Mouse (Mus musculus) limb, embryonic 14.5 days (tissue): ENCODE data around the gene Fcrla. TPM values are rescaled to one million over a fixed set of nuclear protein-coding genes. Genes with fewer than 3 reads are reported as not detected.

ENCODE experiments used
- ATAC-seq: fragments of 200-750 bp; cut with Nextera tagmentation; 2 replicates; pipeline ENCODE4 v1.8.0; 2017; ENCODE audit warnings: low read depth, moderate number of reproducible peaks, moderate TSS enrichment; ENCODE audit not compliant: low FRiP score
- DNase-seq: peaks from one replicate; pipeline ENCODE4 v3.0.0-alpha.2; 2015; ENCODE audit warnings: low spot score
- H3K27ac ChIP-seq: fragments of 300-500 bp; sonication (generic); replicated peaks from 2 replicates; pipeline ENCODE4 v1.5.1; 2014; ENCODE audit warnings: low read depth, mild to moderate bottlenecking, low read length, moderate library complexity, mixed read lengths
- H3K27me3 ChIP-seq: fragments of 300-500 bp; sonication (generic); 2 replicates; pipeline ENCODE4 v1.6.1; 2014; ENCODE audit warnings: low read length, mixed read lengths; ENCODE audit not compliant: control insufficient read depth, insufficient read depth
- H3K36me3 ChIP-seq: fragments of 300-500 bp; sonication (generic); 2 replicates; pipeline ENCODE4 v1.6.1; 2014; ENCODE audit warnings: mild to moderate bottlenecking, low read length, moderate library complexity, mixed read lengths; ENCODE audit not compliant: control insufficient read depth, insufficient read depth
- H3K4me1 ChIP-seq: fragments of 300-500 bp; sonication (generic); 2 replicates; pipeline ENCODE4 v1.6.1; 2014; ENCODE audit warnings: antibody characterized with exemption, low read length, mixed read lengths; ENCODE audit not compliant: control insufficient read depth, insufficient read depth
- H3K4me2 ChIP-seq: fragments of 300-500 bp; sonication (generic); replicated peaks from 2 replicates; pipeline ENCODE4 v1.6.1; 2014; ENCODE audit warnings: low read depth, mild to moderate bottlenecking, low read length, moderate library complexity; ENCODE audit not compliant: severe bottlenecking
- H3K4me3 ChIP-seq: fragments of 300-500 bp; sonication (generic); replicated peaks from 2 replicates; pipeline ENCODE4 v1.5.1; 2014; ENCODE audit warnings: low read length
- H3K9ac ChIP-seq: fragments of 300-500 bp; sonication (generic); 2 replicates; pipeline ENCODE4 v1.6.1; 2014; ENCODE audit warnings: mild to moderate bottlenecking, low read depth, low read length, moderate library complexity; ENCODE audit not compliant: severe bottlenecking
- H3K9me3 ChIP-seq: fragments of 300-500 bp; sonication (generic); 2 replicates; pipeline ENCODE4 v1.6.1; 2016; ENCODE audit warnings: low read length; ENCODE audit not compliant: control insufficient read depth
- POLR2A ChIP-seq: fragments of 200-500 bp; IDR thresholded peaks from 2 replicates; pipeline ENCODE4 v1.8.0; 2012; ENCODE audit warnings: inconsistent platforms, mild to moderate bottlenecking, moderate library complexity, borderline replicate concordance; ENCODE audit not compliant: insufficient read depth, insufficient read length; ENCODE audit errors: extremely low read depth
- WGBS: fragments of 180-500 bp; shearing (Covaris S2); extraction: QIAGEN DNeasy Blood & Tissue Kit; methylation state at CpG from one replicate; pipeline ENCODE4 v1.1.7; 2014; 5-methylcytosine and 5-hydroxymethylcytosine counted together
- polyA plus RNA-seq, 2 experiments: library from polyadenylated mRNA; depleted of rRNA in 1 of 2; stranded (reverse) in 1 of 2; unstranded in 1 of 2; fragments of >200 nt; fragmentation: Nextera tagmentation in 1 of 2; extraction: Ambion mirVana in 1 of 2; gene quantifications; 2 replicates each; pipeline versions ENCODE4 v1.2.1 to v1.2.3; 2012 to 2014

Fcrla gene
- polyA plus RNA-seq, 2 experiments = 0.13 TPM; not detected in 1

GRCm38 (mm10) chr1:170871961-170872360 is 55.4 kb downstream of the Fcrla start:
- Histone ChIP-seq H3K36me3 (peaks cover 39% of the 10 kb centered on the region), H3K4me1 (peaks cover 2% of the 10 kb centered on the region), H3K27me3 (no peaks in the 10 kb centered on the region), H3K4me3 (no peak overlapping the region), H3K27ac (no peak overlapping the region), H3K9ac (no peak overlapping the region), H3K4me2 (no peak overlapping the region), H3K9me3 (no peaks in the 10 kb centered on the region)
- ATAC-seq = no peak
- 95% methylated on average over 2 of the region's 2 CpGs for WGBS
- no peak for DNase-seq
- no peak for TF ChIP-seq POLR2A

GRCm38 (mm10) chr1:170871402-170871801 is 56.0 kb downstream of the Fcrla start:
- 94% methylated on average over 6 of the region's 6 CpGs for WGBS
- no peaks in the 10 kb centered on the region for H3K27me3 ChIP-seq
- H3K4me3 ChIP-seq = no peak overlapping the region
- DNase-seq (no peak), ATAC-seq (no peak)
- H3K9me3 ChIP-seq = no peaks in the 10 kb centered on the region
- no peak for TF ChIP-seq POLR2A
- H3K9ac ChIP-seq = no peak overlapping the region
- H3K27ac ChIP-seq = no peak overlapping the region
- H3K36me3 ChIP-seq = peaks cover 34% of the 10 kb centered on the region
- H3K4me1 ChIP-seq = peaks cover 6% of the 10 kb centered on the region
- H3K4me2 ChIP-seq = no peak overlapping the region

- Histone ChIP-seq H3K9ac (peak overlapping the region; percentile 75), H3K27ac (0 out of 2 replicates have a peak overlapping the region, but pooled peaks have one; percentile 39), H3K27me3 (no peaks in the 10 kb centered on the region), H3K4me2 (peak overlapping the region; percentile 76), H3K36me3 (peaks cover 17% of the 10 kb centered on the region), H3K4me1 (peaks cover 6% of the 10 kb centered on the region), H3K9me3 (no peaks in the 10 kb centered on the region), H3K4me3 (peak overlapping the region; percentile 84)
- 20% methylated on average over 14 of the region's 14 CpGs for WGBS
- DNase-seq (no peak), ATAC-seq (no peak)
- TF ChIP-seq POLR2A = no peak
Observed at GRCm38 (mm10) chr1:170868905-170869283, 58.5 kb downstream of the Fcrla start.

DNA sequence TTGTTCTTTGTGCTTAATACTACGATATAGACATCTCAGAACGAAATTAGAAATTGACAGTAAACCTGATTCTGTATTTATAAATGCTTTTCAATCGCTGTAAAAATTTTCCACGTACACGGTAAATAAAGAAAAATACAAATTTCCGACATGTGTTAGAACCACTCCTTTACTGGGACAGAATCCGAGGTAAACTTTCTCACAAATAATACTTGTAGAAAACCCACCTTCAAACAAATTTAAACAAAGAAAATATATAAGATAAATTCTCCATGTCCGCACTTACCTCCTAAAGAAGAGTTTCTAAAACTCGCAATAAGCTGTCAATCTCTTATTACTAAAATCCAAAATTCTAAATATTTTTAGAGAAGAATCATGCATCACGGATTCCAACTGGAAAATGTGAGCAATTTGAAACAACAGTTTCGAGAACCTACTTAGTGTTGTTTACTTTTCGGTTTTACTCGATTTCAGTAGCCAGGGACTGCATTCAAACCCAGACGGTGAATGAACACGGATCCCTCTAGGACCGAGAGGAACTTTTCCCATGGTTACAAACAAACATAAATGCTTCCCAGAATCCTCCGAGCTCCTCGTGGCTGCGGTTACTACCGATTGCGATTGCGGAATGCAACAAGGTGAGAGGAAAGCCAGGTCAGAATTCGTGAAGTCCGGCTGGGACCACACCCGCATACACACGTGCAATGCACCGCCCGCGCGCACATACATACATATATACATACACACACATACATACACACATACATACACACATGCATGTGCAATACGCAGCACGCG is 59.1 kb downstream of the Fcrla start:
- under 1% methylated on average over 33 of the region's 33 CpGs for WGBS
- peak overlapping the region; percentile 76 for H3K4me2 ChIP-seq
- ATAC-seq (peak; percentile 89), DNase-seq (peak; percentile 89)
- TF ChIP-seq POLR2A = no peak
- peak overlapping the region; percentile 84 for H3K4me3 ChIP-seq
- H3K9ac ChIP-seq = peak overlapping the region; percentile 75
- no peaks in the 10 kb centered on the region for H3K9me3 ChIP-seq
- peaks cover 6% of the 10 kb centered on the region for H3K4me1 ChIP-seq
- 0 out of 2 replicates have a peak overlapping the region, but pooled peaks have one; percentile 39 for H3K27ac ChIP-seq
- H3K27me3 ChIP-seq = no peaks in the 10 kb centered on the region
- H3K36me3 ChIP-seq = peaks cover 13% of the 10 kb centered on the region

GRCm38 (mm10) chr1:170867691-170868105 is 59.7 kb downstream of the Fcrla start, which contains the start of gene Atf6:
Gene Atf6, minus strand, starts transcription at chr1:170867771.
- 1% methylated on average over 25 of the region's 25 CpGs for WGBS
- peak within 1 kb of the TSS; percentile 65; the same call in 1 of the 2 replicates for H3K27ac ChIP-seq
- H3K4me1 ChIP-seq = peaks cover 6% of the 10 kb centered on the region
- peak within 1 kb of the TSS; percentile 84 for H3K4me3 ChIP-seq
- ATAC-seq (peak; percentile 83), DNase-seq (peak; percentile 90)
- H3K4me2 ChIP-seq = peak within 1 kb of the TSS; percentile 76
- H3K27me3 ChIP-seq = no peaks in the 10 kb centered on the region
- 0 out of 2 replicates have a peak, but pooled peaks have one; percentile 44 for TF ChIP-seq POLR2A
- peaks cover 11% of the 10 kb centered on the region for H3K36me3 ChIP-seq
- peak within 1 kb of the TSS; percentile 75 for H3K9ac ChIP-seq
- no peaks in the 10 kb centered on the region for H3K9me3 ChIP-seq

Other genes starting within 250 kb of the Fcrla start
- gene Atf6, start 59.8 kb downstream of the Fcrla start, polyA plus RNA-seq (2012; rRNA removed) = 9.1 TPM in 2 replicates
- gene Atf6, start 59.8 kb downstream of the Fcrla start, polyA plus RNA-seq (2014; fragmentation: Nextera tagmentation; extraction: Ambion mirVana) = 8.9 and 9.7 TPM in 2 replicates
- 0.72 and 0.91 TPM in 2 replicates for gene Gm26620, start 42.5 kb downstream of the Fcrla start, polyA plus RNA-seq (2012; rRNA removed)
- gene Gm26620, start 42.5 kb downstream of the Fcrla start, polyA plus RNA-seq (2014; fragmentation: Nextera tagmentation; extraction: Ambion mirVana) = 0.78 and 0.82 TPM in 2 replicates
- 54.9 and 58.5 TPM in 2 replicates for gene Dusp12, start 42.0 kb downstream of the Fcrla start, polyA plus RNA-seq (2012; rRNA removed)
- 51.5 and 57.7 TPM in 2 replicates for gene Dusp12, start 42.0 kb downstream of the Fcrla start, polyA plus RNA-seq (2014; fragmentation: Nextera tagmentation; extraction: Ambion mirVana)
- 0.08 and 0.18 TPM in 2 replicates for gene Fcrlb, start 14.6 kb downstream of the Fcrla start, polyA plus RNA-seq (2012; rRNA removed)
- gene Fcrlb, start 14.6 kb downstream of the Fcrla start, polyA plus RNA-seq (2014; fragmentation: Nextera tagmentation; extraction: Ambion mirVana) = not detected in 2 replicates
- gene Fcgr2b, start 49.0 kb upstream of the Fcrla start, polyA plus RNA-seq (2012; rRNA removed) = 2.1 and 2.6 TPM in 2 replicates
- gene Fcgr2b, start 49.0 kb upstream of the Fcrla start, polyA plus RNA-seq (2014; fragmentation: Nextera tagmentation; extraction: Ambion mirVana) = 2.1 and 3.2 TPM in 2 replicates
- gene Fcgr4, start 91.3 kb upstream of the Fcrla start, polyA plus RNA-seq (2012; rRNA removed) = 0.75 and 1.2 TPM in 2 replicates
- 0.59 and 0.79 TPM in 2 replicates for gene Fcgr4, start 91.3 kb upstream of the Fcrla start, polyA plus RNA-seq (2014; fragmentation: Nextera tagmentation; extraction: Ambion mirVana)
- 12.8 and 13.7 TPM in 2 replicates for gene Fcgr3, start 137.4 kb upstream of the Fcrla start, polyA plus RNA-seq (2012; rRNA removed)
- gene Fcgr3, start 137.4 kb upstream of the Fcrla start, polyA plus RNA-seq (2014; fragmentation: Nextera tagmentation; extraction: Ambion mirVana) = 17.6 and 19.7 TPM in 2 replicates
- 2.1 and 2.7 TPM in 2 replicates for gene Cfap126, start 186.3 kb upstream of the Fcrla start, polyA plus RNA-seq (2012; rRNA removed)
- 1.1 and 1.3 TPM in 2 replicates for gene Cfap126, start 186.3 kb upstream of the Fcrla start, polyA plus RNA-seq (2014; fragmentation: Nextera tagmentation; extraction: Ambion mirVana)
- gene Sdhc, start 223.0 kb upstream of the Fcrla start, polyA plus RNA-seq (2012; rRNA removed) = 246 and 314 TPM in 2 replicates
- 273 and 281 TPM in 2 replicates for gene Sdhc, start 223.0 kb upstream of the Fcrla start, polyA plus RNA-seq (2014; fragmentation: Nextera tagmentation; extraction: Ambion mirVana)
- 14.6 and 19.8 TPM in 2 replicates for gene Mpz, start 223.1 kb upstream of the Fcrla start, polyA plus RNA-seq (2012; rRNA removed)
- gene Mpz, start 223.1 kb upstream of the Fcrla start, polyA plus RNA-seq (2014; fragmentation: Nextera tagmentation; extraction: Ambion mirVana) = 4.9 and 5.3 TPM in 2 replicates